Mouse (Mus musculus) embryonic facial prominence, embryonic 14.5 days (tissue): ENCODE data around the gene Aldh4a1. TPM values are rescaled to one million over a fixed set of nuclear protein-coding genes. Genes with fewer than 3 reads are reported as not detected.
A peak's percentile ranks its signal among the peaks of the same experiment; 100 is the strongest.

Experiments
- ATAC-seq: fragments of 200-750 bp; cut with Nextera tagmentation; 2 replicates; pipeline ENCODE4 v1.8.0; 2017; ENCODE audit warnings: low read depth, moderate number of reproducible peaks, moderate TSS enrichment
- DNase-seq: peaks from one replicate; pipeline ENCODE4 v3.0.0-alpha.2; 2015; ENCODE audit warnings: low spot score
- H3K27ac ChIP-seq: fragments of 300-500 bp; sonication (generic); replicated peaks from 2 replicates; pipeline ENCODE4 v1.5.1; 2014; ENCODE audit warnings: low read depth, mild to moderate bottlenecking, low read length, moderate library complexity
- H3K27me3 ChIP-seq: fragments of 300-500 bp; sonication (generic); replicated peaks from 2 replicates; pipeline ENCODE4 v1.6.1; 2014; ENCODE audit warnings: low read length; ENCODE audit not compliant: control insufficient read depth, insufficient read depth
- H3K36me3 ChIP-seq: fragments of 300-500 bp; sonication (generic); 2 replicates; pipeline ENCODE4 v1.6.1; 2014; ENCODE audit warnings: low read length, mixed read lengths; ENCODE audit not compliant: control insufficient read depth, insufficient read depth
- H3K4me1 ChIP-seq: fragments of 300-500 bp; sonication (generic); 2 replicates; pipeline ENCODE4 v1.6.1; 2014; ENCODE audit warnings: antibody characterized with exemption, low read length; ENCODE audit not compliant: control insufficient read depth, insufficient read depth
- H3K4me2 ChIP-seq: fragments of 300-500 bp; sonication (generic); 2 replicates; pipeline ENCODE4 v1.6.1; 2014; ENCODE audit warnings: low read depth, mild to moderate bottlenecking, low read length, moderate library complexity, mixed read lengths
- H3K4me3 ChIP-seq: fragments of 300-500 bp; sonication (generic); 2 replicates; pipeline ENCODE4 v1.5.1; 2014; ENCODE audit warnings: low read depth, mild to moderate bottlenecking, low read length
- H3K9ac ChIP-seq: fragments of 300-500 bp; sonication (generic); 2 replicates; pipeline ENCODE4 v1.6.1; 2014; ENCODE audit warnings: low read depth, mild to moderate bottlenecking, low read length, moderate library complexity, mixed read lengths
- H3K9me3 ChIP-seq: fragments of 300-500 bp; sonication (generic); 2 replicates; pipeline ENCODE4 v1.6.1; 2016; ENCODE audit warnings: low read length; ENCODE audit not compliant: control insufficient read depth
- WGBS: fragments of 180-500 bp; shearing (Covaris S2); extraction: QIAGEN DNeasy Blood & Tissue Kit; methylation state at CpG from one replicate; pipeline ENCODE4 v1.1.7; 2014; 5-methylcytosine and 5-hydroxymethylcytosine counted together
- polyA plus RNA-seq: library from polyadenylated mRNA; unstranded; fragments of >200 nt; fragmentation: Nextera tagmentation; extraction: Ambion mirVana; gene quantifications from 2 replicates; pipeline ENCODE4 v1.2.1, GENCODE M21; 2014

The Aldh4a1 gene
- polyA plus RNA-seq, 1 experiment from 2014 or later, result 21.1 TPM

DNA sequence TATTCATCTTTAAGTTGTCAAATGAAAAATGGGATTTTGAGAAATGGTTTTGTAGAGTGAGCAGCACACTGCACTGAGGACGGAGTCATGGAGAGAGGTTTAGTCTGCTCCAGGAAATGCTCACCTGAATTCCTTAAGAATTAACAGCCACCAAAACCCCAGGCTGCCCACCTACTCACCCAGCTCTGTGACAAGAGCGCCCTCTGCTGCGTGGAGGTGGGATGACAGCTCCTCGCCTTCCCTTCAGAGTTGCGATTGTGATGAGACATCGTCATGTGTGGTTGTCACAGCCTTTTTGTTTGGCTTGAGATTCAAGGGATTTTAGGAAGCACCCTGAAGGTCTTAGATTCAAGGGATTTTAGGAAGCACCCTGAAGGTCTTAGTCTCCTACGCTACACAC, 13.7 kb downstream of the Aldh4a1 start:
- H3K27ac ChIP-seq, result no peak overlapping the region
- H3K9ac ChIP-seq, result no peak overlapping the region
- no peak overlapping the region for H3K4me2 ChIP-seq
- H3K4me3 ChIP-seq, result no peak overlapping the region
- DNase-seq (no peak), ATAC-seq (0 out of 2 replicates have a peak, but pooled peaks have one; percentile 42)
- H3K36me3 ChIP-seq, result 0 out of 2 replicates have a peak, but pooled peaks cover 9% of the 10 kb centered on the region
- no peaks in the 10 kb centered on the region for H3K9me3 ChIP-seq
- 19% methylated on average over 7 of the region's 7 CpGs for WGBS
- 0 out of 2 replicates have a peak, but pooled peaks cover 2% of the 10 kb centered on the region for H3K4me1 ChIP-seq
- H3K27me3 ChIP-seq, result 0 out of 2 replicates have a peak, but pooled peaks cover 2% of the 10 kb centered on the region

GRCm38 (mm10) chr4:139637847-139638246, 15.2 kb downstream of the Aldh4a1 start:
- peaks cover 16% of the 10 kb centered on the region for H3K27me3 ChIP-seq
- no peak overlapping the region for H3K4me2 ChIP-seq
- no peak for DNase-seq
- 0 out of 2 replicates have a peak, but pooled peaks cover 9% of the 10 kb centered on the region for H3K36me3 ChIP-seq
- 87% methylated on average over 9 of the region's 9 CpGs for WGBS
- no peak overlapping the region for H3K4me3 ChIP-seq
- no peak for ATAC-seq
- H3K9ac ChIP-seq, result no peak overlapping the region
- peaks cover 8% of the 10 kb centered on the region for H3K4me1 ChIP-seq
- H3K27ac ChIP-seq, result no peak overlapping the region
- no peaks in the 10 kb centered on the region for H3K9me3 ChIP-seq

- H3K4me1 ChIP-seq, result peaks cover 8% of the 10 kb centered on the region
- no peak overlapping the region for H3K9ac ChIP-seq
- H3K36me3 ChIP-seq, result 0 out of 2 replicates have a peak, but pooled peaks cover 9% of the 10 kb centered on the region
- no peak overlapping the region for H3K4me3 ChIP-seq
- no peak for DNase-seq
- no peak overlapping the region for H3K4me2 ChIP-seq
- peaks cover 18% of the 10 kb centered on the region for H3K27me3 ChIP-seq
- no peak for ATAC-seq
- no peaks in the 10 kb centered on the region for H3K9me3 ChIP-seq
- no peak overlapping the region for H3K27ac ChIP-seq
- 93% methylated on average over 16 of the region's 16 CpGs for whole genome bisulfite sequencing
These were observed 15.7 kb downstream of the Aldh4a1 start for GRCm38 (mm10) chr4:139638356-139638755.

DNA sequence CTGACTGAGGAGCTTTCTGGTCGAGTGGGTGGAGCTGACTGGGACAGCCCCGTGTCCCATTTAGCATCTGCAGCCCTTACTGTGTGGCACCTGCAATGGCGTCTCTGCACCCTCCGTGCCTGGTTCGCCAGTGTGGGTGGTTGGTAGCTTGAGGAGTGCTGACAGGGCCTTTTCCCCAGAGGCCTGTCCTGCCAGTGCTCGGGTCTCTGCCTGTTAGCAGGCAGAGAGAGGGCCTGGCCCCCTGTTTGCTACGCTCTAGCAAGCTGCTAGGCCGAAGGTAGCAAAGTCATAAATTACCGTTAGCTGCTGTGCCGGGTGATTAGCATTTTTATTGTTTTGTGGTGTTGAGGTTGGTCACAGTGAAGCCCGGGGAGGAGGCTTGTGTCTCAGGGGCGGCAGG, 17.1 kb downstream of the Aldh4a1 start:
- 59% methylated on average over 11 of the region's 12 CpGs for WGBS
- peaks cover 18% of the 10 kb centered on the region for H3K27me3 ChIP-seq
- ATAC-seq, result no peak
- DNase-seq, result no peak
- no peak overlapping the region for H3K4me2 ChIP-seq
- H3K4me1 ChIP-seq, result peaks cover 8% of the 10 kb centered on the region
- 0 out of 2 replicates have a peak, but pooled peaks cover 16% of the 10 kb centered on the region for H3K36me3 ChIP-seq
- H3K27ac ChIP-seq, result no peak overlapping the region
- no peaks in the 10 kb centered on the region for H3K9me3 ChIP-seq
- H3K4me3 ChIP-seq, result no peak overlapping the region
- no peak overlapping the region for H3K9ac ChIP-seq

- H3K4me3 ChIP-seq, result no peak overlapping the region
- peaks cover 18% of the 10 kb centered on the region for H3K27me3 ChIP-seq
- 57% methylated on average over 12 of the region's 12 CpGs for whole genome bisulfite sequencing
- peaks cover 8% of the 10 kb centered on the region for H3K4me1 ChIP-seq
- 0 out of 2 replicates have a peak, but pooled peaks cover 21% of the 10 kb centered on the region for H3K36me3 ChIP-seq
- DNase-seq, result no peak
- H3K27ac ChIP-seq, result no peak overlapping the region
- H3K4me2 ChIP-seq, result no peak overlapping the region
- H3K9ac ChIP-seq, result no peak overlapping the region
- no peak for ATAC-seq
- no peaks in the 10 kb centered on the region for H3K9me3 ChIP-seq
These were observed 17.7 kb downstream of the Aldh4a1 start for GRCm38 (mm10) chr4:139640333-139640732.

- 65% methylated on average over 6 of the region's 6 CpGs for WGBS
- Histone ChIP-seq H3K4me2 (no peak overlapping the region), H3K9ac (no peak overlapping the region), H3K9me3 (no peaks in the 10 kb centered on the region), H3K36me3 (0 out of 2 replicates have a peak, but pooled peaks cover 22% of the 10 kb centered on the region), H3K27me3 (peaks cover 18% of the 10 kb centered on the region), H3K27ac (no peak overlapping the region), H3K4me1 (peaks cover 8% of the 10 kb centered on the region), H3K4me3 (no peak overlapping the region)
- DNase-seq, result no peak
- ATAC-seq, result no peak
These were observed 18.1 kb downstream of the Aldh4a1 start for GRCm38 (mm10) chr4:139640775-139641174.

DNA sequence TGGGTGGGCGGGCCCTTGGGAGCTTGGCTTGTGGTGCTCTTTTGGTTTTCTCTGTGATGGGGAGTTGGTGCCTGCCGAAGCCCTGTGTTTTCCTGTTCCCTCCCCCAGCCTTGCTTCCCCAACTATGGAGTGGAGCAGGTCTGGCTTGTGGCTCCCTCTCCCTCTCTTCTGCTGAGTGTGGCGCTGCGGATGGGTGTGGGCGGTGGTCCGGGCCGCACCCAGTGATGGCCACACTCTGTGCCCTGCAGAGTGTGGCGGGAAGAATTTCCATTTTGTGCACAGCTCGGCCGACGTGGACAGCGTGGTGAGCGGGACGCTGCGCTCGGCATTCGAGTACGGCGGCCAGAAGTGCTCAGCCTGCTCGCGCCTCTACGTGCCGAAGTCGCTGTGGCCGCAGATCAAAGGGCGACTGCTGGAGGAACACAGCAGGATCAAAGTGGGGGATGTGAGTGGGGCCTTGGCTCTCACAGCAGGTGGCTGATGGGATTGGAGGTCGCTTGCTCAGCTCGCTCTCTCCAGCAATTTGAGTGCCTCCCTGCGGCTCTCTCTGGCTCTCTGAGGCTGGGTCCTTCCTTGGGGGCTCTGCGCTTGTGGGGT, 19.3 kb downstream of the Aldh4a1 start:
- DNase-seq (peak; percentile 40), ATAC-seq (peak; percentile 30; the same call in 1 of the 2 replicates)
- Histone ChIP-seq H3K36me3 (peaks cover 30% of the 10 kb centered on the region; the same call in 1 of the 2 replicates), H3K9ac (peak overlapping the region; percentile 26; the same call in 1 of the 2 replicates), H3K27ac (no peak overlapping the region), H3K27me3 (peaks cover 18% of the 10 kb centered on the region), H3K4me3 (peak overlapping the region; percentile 16), H3K9me3 (no peaks in the 10 kb centered on the region), H3K4me1 (peaks cover 8% of the 10 kb centered on the region), H3K4me2 (peak overlapping the region; percentile 48)
- 8% methylated on average over 22 of the region's 30 CpGs for WGBS

GRCm38 (mm10) chr4:139643972-139644371, 21.3 kb downstream of the Aldh4a1 start:
- Histone ChIP-seq H3K4me1 (peaks cover 8% of the 10 kb centered on the region), H3K4me2 (no peak overlapping the region), H3K36me3 (peaks cover 35% of the 10 kb centered on the region), H3K27ac (no peak overlapping the region), H3K4me3 (no peak overlapping the region), H3K27me3 (peaks cover 18% of the 10 kb centered on the region), H3K9me3 (no peaks in the 10 kb centered on the region), H3K9ac (no peak overlapping the region)
- peak; percentile 79 for DNase-seq
- ATAC-seq, result 0 out of 2 replicates have a peak, but pooled peaks have one; percentile 23
- WGBS, result 14% methylated on average over 9 of the region's 9 CpGs

DNA sequence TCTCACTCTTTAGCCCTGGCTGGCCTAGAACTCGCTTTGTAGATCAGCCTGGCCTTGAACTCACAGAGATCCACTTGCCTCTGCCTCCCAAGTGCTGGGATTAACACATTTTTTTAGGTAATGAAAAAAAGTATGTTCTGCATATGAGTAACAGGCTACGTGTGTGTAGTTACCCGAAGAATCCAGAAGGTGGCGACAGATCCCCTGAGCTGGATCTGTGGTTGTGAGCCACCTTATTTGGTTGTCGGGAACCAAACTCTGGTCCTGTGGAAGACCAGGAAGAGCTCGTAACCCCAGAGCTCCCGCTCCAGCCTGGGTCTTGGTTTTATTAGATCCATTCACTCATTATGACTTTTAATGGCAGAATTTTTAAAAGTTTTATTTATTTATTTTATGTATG, 24.2 kb downstream of the Aldh4a1 start:
- no peak for ATAC-seq
- Histone ChIP-seq H3K4me3 (no peak overlapping the region), H3K9me3 (no peaks in the 10 kb centered on the region)

More for the DNA sequence above, 24.2 kb downstream of the Aldh4a1 start:
- H3K4me2 ChIP-seq, result no peak overlapping the region
- H3K36me3 ChIP-seq, result peaks cover 35% of the 10 kb centered on the region
- 83% methylated on average over 7 of the region's 7 CpGs for whole genome bisulfite sequencing
- H3K27me3 ChIP-seq, result peaks cover 10% of the 10 kb centered on the region
- H3K9ac ChIP-seq, result no peak overlapping the region
- H3K27ac ChIP-seq, result no peak overlapping the region
- H3K4me1 ChIP-seq, result peaks cover 3% of the 10 kb centered on the region
- no peak for DNase-seq
